Comparison of ENCODE assay signal across 24 mouse cellular contexts in genomic region chr11:118118777-118119176, GRCm38 (mm10).
"Had no signal": no experiment of that assay in that cellular context is flagged by ENCODE, and none has a peak within 500 bp of the region (broad histone marks: within the 10 kb centered on the region; RNA-seq: fewer than 3 reads in every experiment).

No protein-coding gene starts in this region.

- H3K4me2 ChIP-seq: limb, embryonic 13.5 days; liver, embryonic 12.5 days; liver, embryonic 15.5 days; lung, embryonic 15.5 days; neural tube, embryonic 12.5 days; neural tube, embryonic 15.5 days had no signal

- DNase-seq: kidney, postnatal 25 days; layer of hippocampus, adult 9-11 months; liver; lung, adult 18-20 months; lung, postnatal 10 days; lung, postnatal 36 days; midbrain, embryonic 14.5 days; right cerebral cortex, adult 18-20 months; right cerebral cortex, postnatal 14 days; right cerebral cortex, postnatal 4 days; thymus, adult 2 months; thymus, postnatal 14 days; thymus, postnatal 4 days had no signal

- ATAC-seq: liver, embryonic 12.5 days had no signal

- H3K4me1 ChIP-seq: limb, embryonic 13.5 days; lung, embryonic 15.5 days; neural tube, embryonic 12.5 days; neural tube, embryonic 15.5 days had no signal

- H3K27me3 ChIP-seq: limb, embryonic 13.5 days; liver, embryonic 15.5 days; lung, embryonic 15.5 days; neural tube, embryonic 12.5 days; neural tube, embryonic 15.5 days had no signal

- H3K27ac ChIP-seq: kidney, postnatal 0 days; layer of hippocampus, adult 2 months; limb, embryonic 10.5 days; limb, embryonic 13.5 days; liver, embryonic 12.5 days; liver, embryonic 15.5 days; lung, embryonic 15.5 days; midbrain, embryonic 10.5 days; neural tube, embryonic 12.5 days; neural tube, embryonic 15.5 days; stomach, postnatal 0 days had no signal

- H3K9me3 ChIP-seq: limb, embryonic 10.5 days; limb, embryonic 13.5 days; liver, embryonic 12.5 days; liver, embryonic 15.5 days; lung, embryonic 15.5 days; midbrain, embryonic 10.5 days; neural tube, embryonic 12.5 days; neural tube, embryonic 15.5 days had no signal

- H3K36me3 ChIP-seq: limb, embryonic 10.5 days; limb, embryonic 13.5 days; liver, embryonic 12.5 days; liver, embryonic 15.5 days; lung, embryonic 15.5 days; midbrain, embryonic 10.5 days; neural tube, embryonic 12.5 days; neural tube, embryonic 15.5 days had no signal

- H3K9ac ChIP-seq: limb, embryonic 13.5 days; liver, embryonic 12.5 days; liver, embryonic 15.5 days; lung, embryonic 15.5 days; neural tube, embryonic 12.5 days; neural tube, embryonic 15.5 days had no signal

- H3K4me3 ChIP-seq: layer of hippocampus, adult 2 months; limb, embryonic 10.5 days; limb, embryonic 13.5 days; liver, embryonic 12.5 days; liver, embryonic 15.5 days; lung, embryonic 15.5 days; midbrain, embryonic 10.5 days; neural tube, embryonic 12.5 days; neural tube, embryonic 15.5 days had no signal
